Mouse (Mus musculus) midbrain, embryonic 16.5 days (tissue): ENCODE results near the gene Set. TPM values are rescaled to one million over a fixed set of nuclear protein-coding genes. Genes with fewer than 3 reads are reported as not detected.
"Not testable (repeated sequence)": the region's sequence is repeated elsewhere in the genome, so short reads cannot be mapped to it uniquely, and the experiment has no call there.

Source experiments
- ATAC-seq: fragments of 200-750 bp; cut with Nextera tagmentation; 2 replicates; pipeline ENCODE4 v1.8.0; 2017; ENCODE audit warnings: moderate TSS enrichment
- H3K27ac ChIP-seq: fragments of 300-500 bp; sonication (generic); 2 replicates; pipeline ENCODE4 v1.5.1; 2014; ENCODE audit warnings: mild to moderate bottlenecking, low read length, mixed read lengths
- H3K27me3 ChIP-seq: fragments of 300-500 bp; sonication (generic); 2 replicates; pipeline ENCODE4 v1.6.1; 2014; ENCODE audit warnings: low read depth, low read length, mixed read lengths; ENCODE audit not compliant: control insufficient read depth, insufficient read depth
- H3K36me3 ChIP-seq: fragments of 300-500 bp; sonication (generic); 2 replicates; pipeline ENCODE4 v1.6.1; 2014; ENCODE audit warnings: mild to moderate bottlenecking, low read length, moderate library complexity, mixed read lengths; ENCODE audit not compliant: control insufficient read depth, insufficient read depth
- H3K4me1 ChIP-seq: fragments of 300-500 bp; sonication (generic); 2 replicates; pipeline ENCODE4 v1.6.1; 2014; ENCODE audit warnings: mild to moderate bottlenecking, low read length, mixed read lengths; ENCODE audit not compliant: control insufficient read depth, insufficient read depth
- H3K4me2 ChIP-seq: fragments of 300-500 bp; sonication (generic); 2 replicates; pipeline ENCODE4 v1.6.1; 2014; ENCODE audit warnings: mild to moderate bottlenecking, low read length, mixed read lengths
- H3K4me3 ChIP-seq: fragments of 300-500 bp; sonication (generic); 2 replicates; pipeline ENCODE4 v1.5.1; 2014; ENCODE audit warnings: low read depth, mild to moderate bottlenecking, low read length, moderate library complexity, mixed read lengths
- H3K9ac ChIP-seq: fragments of 300-500 bp; sonication (generic); 2 replicates; pipeline ENCODE4 v1.6.1; 2014; ENCODE audit warnings: low read depth, low read length, mixed read lengths
- H3K9me3 ChIP-seq: fragments of 300-500 bp; sonication (generic); replicated peaks from 2 replicates; pipeline ENCODE4 v1.6.1; 2014; ENCODE audit warnings: mild to moderate bottlenecking, low read length, mixed read lengths; ENCODE audit not compliant: control insufficient read depth, poor library complexity, severe bottlenecking
- WGBS: fragments of 180-500 bp; shearing (Covaris S2); extraction: QIAGEN DNeasy Blood & Tissue Kit; methylation state at CpG from one replicate; pipeline ENCODE4 v1.1.7; 2014; 5-methylcytosine and 5-hydroxymethylcytosine counted together
- polyA plus RNA-seq: library from polyadenylated mRNA; unstranded; fragments of >200 nt; fragmentation: Nextera tagmentation; extraction: Ambion mirVana; gene quantifications from 2 replicates; pipeline ENCODE4 v1.2.1, GENCODE M21; 2015

Set gene
- polyA plus RNA-seq, 1 experiment from 2014 or later: 314 TPM

DNA sequence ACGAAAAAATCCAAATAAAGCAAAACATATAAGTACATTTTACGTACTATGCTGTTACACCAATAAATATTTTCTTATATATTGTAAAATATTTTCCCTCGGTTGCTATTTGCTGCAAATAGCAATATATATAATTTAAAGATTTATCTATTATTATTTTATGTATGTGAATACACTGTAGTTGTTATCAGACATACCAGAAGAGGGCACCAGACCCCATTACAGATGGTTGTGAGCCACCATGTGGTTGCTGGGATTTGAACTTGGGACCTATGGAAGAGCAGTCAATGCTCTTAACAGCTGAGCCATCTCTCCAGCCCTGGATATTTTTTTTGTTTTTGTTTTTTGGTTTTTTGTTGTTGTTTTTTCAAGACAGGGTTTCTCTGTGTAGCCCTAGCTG is 1.9 kb upstream of the Set start:
- ATAC-seq, H3K27me3 ChIP-seq: not testable (repeated sequence)
- WGBS: 96% methylated on average over 3 of the region's 3 CpGs

DNA sequence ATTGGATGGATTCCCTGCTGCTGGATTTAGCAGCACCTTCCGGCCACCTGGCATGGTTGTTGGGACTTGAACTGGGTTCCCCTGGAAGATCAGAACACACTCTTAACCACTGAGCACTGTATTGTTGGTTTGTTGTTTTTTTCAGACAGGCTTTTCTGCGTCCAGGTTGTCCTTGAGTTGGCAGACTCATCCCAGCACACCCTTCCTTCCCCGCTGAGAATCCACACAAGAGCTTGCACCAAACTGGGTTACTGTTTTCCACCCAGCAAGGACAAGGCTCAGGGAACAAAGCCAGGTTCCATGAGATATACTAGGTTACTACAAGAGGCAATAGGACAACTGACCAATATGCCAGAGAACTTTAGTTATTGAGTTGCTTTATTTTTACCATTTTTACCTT is 442 bp upstream of the Set start:
- Histone ChIP-seq H3K4me3 (no peak overlapping the region), H3K4me2 (no peak overlapping the region), H3K9ac (no peak overlapping the region), H3K27me3 (peaks cover 5% of the 10 kb centered on the region; the same call in 1 of the 2 replicates), H3K36me3 (no peaks in the 10 kb centered on the region), H3K27ac (no peak overlapping the region), H3K4me1 (peaks cover 5% of the 10 kb centered on the region), H3K9me3 (no peaks in the 10 kb centered on the region)
- no peak for ATAC-seq
- 84% methylated on average over 3 of the region's 3 CpGs for WGBS

More for the DNA sequence above, 1.9 kb upstream of the Set start:
- not testable (repeated sequence) for H3K9me3 ChIP-seq, H3K36me3 ChIP-seq, H3K4me1 ChIP-seq, H3K9ac ChIP-seq, H3K4me3 ChIP-seq, H3K4me2 ChIP-seq, H3K27ac ChIP-seq

DNA sequence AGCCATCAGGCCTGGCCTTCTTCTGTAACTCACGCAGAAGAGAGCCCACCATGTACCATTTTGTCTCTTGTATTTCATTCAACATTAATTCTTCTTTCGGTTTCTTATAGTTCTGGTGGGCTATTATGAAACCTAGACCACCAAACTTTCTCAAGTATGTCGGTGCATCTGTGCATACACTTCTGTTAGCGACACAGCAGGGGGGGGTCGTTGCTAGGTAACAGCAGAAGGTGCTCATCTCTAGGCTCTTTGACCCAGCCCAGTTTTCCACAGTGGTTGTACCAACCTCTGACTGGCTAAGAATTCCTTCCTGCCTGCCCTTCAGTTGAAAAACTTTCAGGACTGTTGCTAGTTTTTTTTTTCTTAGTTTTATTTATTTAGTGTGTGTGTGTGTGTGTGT is 1.2 kb downstream of the Set start:
- no peaks in the 10 kb centered on the region for H3K9me3 ChIP-seq
- H3K9ac ChIP-seq: no peak overlapping the region
- H3K4me1 ChIP-seq: peaks cover 16% of the 10 kb centered on the region
- H3K27ac ChIP-seq: no peak overlapping the region
- no peak overlapping the region for H3K4me2 ChIP-seq
- peaks cover 5% of the 10 kb centered on the region; the same call in 1 of the 2 replicates for H3K27me3 ChIP-seq
- no peak overlapping the region for H3K4me3 ChIP-seq
- WGBS: 26% methylated on average over 5 of the region's 5 CpGs
- ATAC-seq: no peak
- no peaks in the 10 kb centered on the region for H3K36me3 ChIP-seq

DNA sequence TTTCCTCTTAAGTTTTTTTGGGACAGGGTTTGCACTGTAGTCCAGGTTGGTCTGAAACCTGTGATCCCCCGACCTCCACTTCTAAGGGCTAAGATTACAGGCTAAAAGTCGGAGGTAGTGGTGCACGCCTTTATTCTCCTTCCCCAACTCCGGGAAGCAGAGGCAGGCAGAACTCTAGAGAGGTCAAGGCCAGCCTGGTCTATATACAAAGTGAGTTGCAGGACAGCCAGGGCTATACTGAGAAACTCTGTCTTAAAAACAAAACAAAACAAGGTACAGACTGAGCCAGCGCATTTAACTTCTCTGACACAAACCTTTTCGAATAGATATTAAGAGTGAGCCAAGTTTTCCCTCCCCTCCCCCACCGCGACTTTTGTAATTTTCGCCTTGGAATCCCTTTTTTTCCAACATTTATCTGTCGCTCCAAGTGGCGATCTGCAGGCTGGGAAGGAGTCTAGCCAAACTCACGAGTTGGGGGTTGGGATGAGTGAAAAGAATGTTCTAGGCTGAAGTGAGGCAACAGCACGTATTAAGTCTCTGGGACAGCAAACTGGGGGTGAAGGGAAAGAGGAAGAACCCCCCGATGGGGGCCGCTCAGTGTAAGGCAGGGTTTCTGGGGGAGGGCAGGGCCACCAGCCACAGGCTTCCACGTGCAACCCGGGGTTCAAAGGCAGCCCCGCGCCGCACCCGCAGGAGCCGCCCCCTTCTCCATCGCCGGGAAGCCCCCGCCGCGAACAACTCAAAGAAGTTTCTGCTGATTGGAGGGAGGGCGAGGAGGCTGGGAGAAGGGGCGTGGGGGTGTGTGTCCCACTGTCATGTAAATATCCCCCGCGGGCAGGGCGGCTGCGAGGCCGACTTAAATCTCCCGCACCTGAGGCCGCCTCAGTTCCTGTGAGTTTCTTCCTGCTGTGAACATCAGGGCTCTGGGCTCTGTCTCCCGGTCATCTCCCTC is 4.3 kb downstream of the Set start:
- ATAC-seq: no peak
- Histone ChIP-seq H3K9me3 (no peaks in the 10 kb centered on the region), H3K27ac (peak overlapping the region; percentile 73; the same call in 1 of the 2 replicates), H3K36me3 (no peaks in the 10 kb centered on the region), H3K27me3 (peaks cover 3% of the 10 kb centered on the region; the same call in 1 of the 2 replicates), H3K4me2 (peak overlapping the region; percentile 97), H3K9ac (peak overlapping the region; percentile 52), H3K4me1 (peaks cover 20% of the 10 kb centered on the region), H3K4me3 (peak overlapping the region; percentile 41)
- WGBS: 8% methylated on average over 37 of the region's 37 CpGs

DNA sequence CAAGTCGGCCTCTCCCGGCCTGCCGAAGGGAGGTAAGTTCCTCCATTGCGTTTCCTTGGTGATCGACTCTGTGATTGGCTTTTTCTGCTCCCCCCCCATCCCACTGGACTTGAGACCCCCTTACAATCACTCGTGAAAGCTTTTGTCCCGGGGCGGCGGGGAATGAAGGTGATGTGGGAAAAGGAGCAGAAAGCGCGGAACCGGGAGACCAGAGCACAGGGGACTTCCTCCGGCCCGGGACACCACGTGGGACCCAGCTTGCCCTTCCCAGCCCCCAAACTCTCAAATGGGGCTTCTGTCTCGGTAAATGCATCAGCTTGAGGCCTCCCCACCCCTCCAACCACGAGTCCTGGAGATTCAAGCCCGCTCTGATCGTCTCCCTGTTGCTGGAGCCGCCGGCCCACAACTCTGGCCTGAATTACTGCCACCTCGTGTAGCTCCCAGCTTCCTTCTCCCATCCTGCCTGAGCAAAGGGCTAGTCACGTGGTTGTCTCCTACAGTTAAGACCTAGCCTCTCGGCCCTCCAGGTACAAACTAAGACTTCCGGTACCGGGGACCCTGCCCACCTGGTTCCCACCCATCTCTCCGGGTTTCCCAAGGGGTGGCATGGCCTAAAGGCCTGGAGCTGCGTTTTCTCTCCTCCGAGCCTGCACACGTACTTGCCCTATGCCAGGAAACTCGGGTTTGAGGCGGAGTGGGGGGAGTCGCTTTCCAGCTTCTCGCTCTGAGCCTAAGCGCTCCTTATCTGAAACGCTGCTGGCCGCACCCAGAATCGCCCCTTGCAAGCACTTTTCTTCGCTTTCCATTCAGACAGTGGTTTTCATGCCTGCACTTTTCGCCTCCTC is 5.3 kb downstream of the Set start:
- H3K9ac ChIP-seq: peak overlapping the region; percentile 52
- H3K36me3 ChIP-seq: no peaks in the 10 kb centered on the region
- peak overlapping the region; percentile 97 for H3K4me2 ChIP-seq
- no peaks in the 10 kb centered on the region for H3K9me3 ChIP-seq
- peak overlapping the region; percentile 73 for H3K27ac ChIP-seq
- peaks cover 20% of the 10 kb centered on the region for H3K4me1 ChIP-seq
- peaks cover 3% of the 10 kb centered on the region; the same call in 1 of the 2 replicates for H3K27me3 ChIP-seq
- under 1% methylated on average over 40 of the region's 40 CpGs for WGBS
- ATAC-seq: no peak
- peak overlapping the region; percentile 41 for H3K4me3 ChIP-seq

DNA sequence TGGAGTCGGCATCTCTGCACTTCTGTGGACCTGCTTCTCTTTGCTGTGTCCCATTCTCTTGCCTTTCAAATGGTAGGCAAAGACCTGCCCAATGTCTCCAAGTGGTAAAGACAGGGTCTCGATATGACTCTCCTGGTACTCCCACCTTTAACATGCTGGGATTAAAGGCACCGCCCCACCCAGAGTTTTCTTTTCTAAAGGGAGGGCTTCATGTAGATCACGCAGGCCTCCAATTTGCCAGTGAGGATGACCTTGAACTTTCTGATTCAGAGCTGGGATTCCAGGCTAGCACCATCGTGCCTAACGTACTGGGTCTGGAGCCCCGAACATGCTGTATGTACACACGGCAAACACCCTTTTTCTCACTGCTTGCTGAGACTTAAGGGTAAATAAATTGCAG is 6.1 kb downstream of the Set start:
- Histone ChIP-seq H3K4me2 (peak overlapping the region; percentile 97), H3K9me3 (no peaks in the 10 kb centered on the region), H3K27ac (0 out of 2 replicates have a peak overlapping the region, but pooled peaks have one; percentile 73), H3K9ac (peak overlapping the region; percentile 52), H3K36me3 (no peaks in the 10 kb centered on the region), H3K4me3 (peak overlapping the region; percentile 41), H3K4me1 (peaks cover 26% of the 10 kb centered on the region), H3K27me3 (peaks cover 3% of the 10 kb centered on the region; the same call in 1 of the 2 replicates)
- no peak for ATAC-seq
- WGBS: 4% methylated on average over 8 of the region's 8 CpGs

DNA sequence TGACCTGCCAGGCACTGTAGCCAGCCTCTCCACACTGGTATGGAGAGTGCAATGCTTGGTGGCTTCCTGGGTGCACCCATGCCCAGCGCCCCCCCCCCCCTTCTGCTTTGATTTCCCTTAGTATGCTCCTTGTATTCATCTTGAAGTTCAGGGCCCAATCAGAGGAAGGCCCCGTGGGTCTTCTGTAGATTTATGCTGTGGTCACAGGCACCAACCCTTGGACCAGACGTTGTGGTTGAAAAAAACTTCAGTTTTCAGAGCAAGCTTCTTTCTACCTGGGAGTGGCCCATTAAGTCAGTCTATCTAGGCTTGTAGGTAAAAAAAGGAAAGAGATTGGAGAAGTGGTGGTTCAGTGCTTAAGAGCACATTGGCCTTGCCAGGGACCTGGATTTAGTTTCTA is 6.6 kb downstream of the Set start:
- Histone ChIP-seq H3K4me2 (peak overlapping the region; percentile 97; the same call in 1 of the 2 replicates), H3K36me3 (no peaks in the 10 kb centered on the region), H3K9me3 (no peaks in the 10 kb centered on the region), H3K27me3 (peaks cover 3% of the 10 kb centered on the region; the same call in 1 of the 2 replicates), H3K4me1 (peaks cover 30% of the 10 kb centered on the region), H3K9ac (no peak overlapping the region), H3K27ac (no peak overlapping the region), H3K4me3 (no peak overlapping the region)
- no peak for ATAC-seq
- WGBS: 20% methylated on average over 2 of the region's 3 CpGs

DNA sequence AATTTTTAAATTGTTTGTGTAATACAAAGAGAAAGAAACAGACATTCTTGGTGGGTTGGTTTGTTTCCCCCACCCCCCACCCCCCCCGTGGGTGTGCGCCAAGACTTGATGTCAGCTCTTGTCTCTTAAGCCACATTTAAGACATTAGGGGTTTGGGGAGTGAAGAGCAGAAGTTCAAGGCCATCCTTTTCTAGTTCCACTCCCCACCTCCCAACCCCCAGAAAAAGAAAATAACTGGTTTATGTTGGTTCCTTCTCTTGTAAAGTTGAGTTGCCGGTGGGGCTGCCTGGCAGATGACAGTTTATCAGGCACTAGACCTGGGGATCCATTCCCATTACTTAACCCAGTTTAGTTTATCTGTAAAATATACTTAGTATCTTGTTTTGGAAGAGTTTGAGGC is 7.1 kb downstream of the Set start:
- Histone ChIP-seq H3K27me3 (peaks cover 3% of the 10 kb centered on the region; the same call in 1 of the 2 replicates), H3K9me3 (no peaks in the 10 kb centered on the region), H3K4me1 (peaks cover 30% of the 10 kb centered on the region), H3K4me3 (no peak overlapping the region), H3K4me2 (no peak overlapping the region), H3K36me3 (no peaks in the 10 kb centered on the region), H3K27ac (no peak overlapping the region), H3K9ac (no peak overlapping the region)
- 39% methylated on average over 3 of the region's 3 CpGs for WGBS
- no peak for ATAC-seq
